Mouse (Mus musculus): Measurements from ENCODE around the gene Nt5c3. TPM values are rescaled to one million over a fixed set of nuclear protein-coding genes. Genes with fewer than 3 reads are reported as not detected.

The Nt5c3 gene
- polyA plus RNA-seq, 1 experiment from 2014 or later: 65.9 TPM

- H3K4me1 ChIP-seq: peaks cover 82% of the 10 kb centered on the region
- H3K36me3 ChIP-seq: 0 out of 2 replicates have a peak, but pooled peaks cover 2% of the 10 kb centered on the region
- H3K9me3 ChIP-seq: no peaks in the 10 kb centered on the region
- peak overlapping the region; percentile 62 for H3K9ac ChIP-seq
- no peaks in the 10 kb centered on the region for H3K27me3 ChIP-seq (replicated peaks)
- 32% methylated on average over 12 of the region's 12 CpGs for WGBS
- peak overlapping the region; percentile 29 for H3K4me3 ChIP-seq
- peak overlapping the region; percentile 84 for H3K27ac ChIP-seq (replicated peaks)
- H3K4me2 ChIP-seq: peak overlapping the region; percentile 72
- ATAC-seq (ENCODE audit: extremely low read depth, insufficient number of reproducible peaks, low FRiP score, low TSS enrichment): no peak
These were observed 6.0 kb downstream of the Nt5c3 start for GRCm38 (mm10) chr6:56917578-56918368.

- Histone ChIP-seq H3K27me3 (replicated peaks) (no peaks in the 10 kb centered on the region), H3K9ac (no peak overlapping the region), H3K4me1 (peaks cover 69% of the 10 kb centered on the region), H3K4me3 (peak overlapping the region; percentile 14; the same call in 1 of the 2 replicates), H3K9me3 (no peaks in the 10 kb centered on the region), H3K27ac (replicated peaks) (no peak overlapping the region), H3K36me3 (0 out of 2 replicates have a peak, but pooled peaks cover 2% of the 10 kb centered on the region), H3K4me2 (peak overlapping the region; percentile 72)
- ATAC-seq (ENCODE audit: extremely low read depth, insufficient number of reproducible peaks, low FRiP score, low TSS enrichment): no peak
- WGBS: 57% methylated on average over 2 of the region's 2 CpGs
These were observed 7.5 kb downstream of the Nt5c3 start for GRCm38 (mm10) chr6:56916279-56916678.

- H3K4me2 ChIP-seq: peak overlapping the region; percentile 31
- peaks cover 41% of the 10 kb centered on the region for H3K4me1 ChIP-seq
- H3K4me3 ChIP-seq: no peak overlapping the region
- no peaks in the 10 kb centered on the region for H3K27me3 ChIP-seq (replicated peaks)
- no peaks in the 10 kb centered on the region for H3K9me3 ChIP-seq
- whole genome bisulfite sequencing: 75% methylated on average over 2 of the region's 2 CpGs
- 0 out of 2 replicates have a peak, but pooled peaks cover 2% of the 10 kb centered on the region for H3K36me3 ChIP-seq
- ATAC-seq (ENCODE audit: extremely low read depth, insufficient number of reproducible peaks, low FRiP score, low TSS enrichment): no peak
- H3K27ac ChIP-seq (replicated peaks): no peak overlapping the region
- H3K9ac ChIP-seq: no peak overlapping the region
These were observed 10.5 kb downstream of the Nt5c3 start for GRCm38 (mm10) chr6:56913092-56913858.

- Histone ChIP-seq H3K9me3 (no peaks in the 10 kb centered on the region), H3K27me3 (replicated peaks) (no peaks in the 10 kb centered on the region), H3K27ac (replicated peaks) (no peak overlapping the region), H3K4me2 (peak overlapping the region; percentile 35; the same call in 1 of the 2 replicates), H3K4me1 (peaks cover 34% of the 10 kb centered on the region), H3K36me3 (0 out of 2 replicates have a peak, but pooled peaks cover 2% of the 10 kb centered on the region), H3K9ac (0 out of 2 replicates have a peak overlapping the region, but pooled peaks have one; percentile 19), H3K4me3 (no peak overlapping the region)
- 61% methylated on average over 2 of the region's 2 CpGs for WGBS
- ATAC-seq (ENCODE audit: extremely low read depth, insufficient number of reproducible peaks, low FRiP score, low TSS enrichment): no peak
These were observed 12.8 kb downstream of the Nt5c3 start for GRCm38 (mm10) chr6:56910910-56911309.

- no peak overlapping the region for H3K4me3 ChIP-seq
- H3K4me2 ChIP-seq: peak overlapping the region; percentile 10; the same call in 1 of the 2 replicates
- H3K36me3 ChIP-seq: no peaks in the 10 kb centered on the region
- no peaks in the 10 kb centered on the region for H3K9me3 ChIP-seq
- H3K27ac ChIP-seq (replicated peaks): no peak overlapping the region
- H3K9ac ChIP-seq: no peak overlapping the region
- WGBS: 2% methylated on average over 4 of the region's 4 CpGs
- H3K4me1 ChIP-seq: peaks cover 41% of the 10 kb centered on the region
- ATAC-seq (ENCODE audit: extremely low read depth, insufficient number of reproducible peaks, low FRiP score, low TSS enrichment): peak; percentile 48; the same call in 1 of the 2 replicates
- no peaks in the 10 kb centered on the region for H3K27me3 ChIP-seq (replicated peaks)
These were observed 14.8 kb downstream of the Nt5c3 start for GRCm38 (mm10) chr6:56908912-56909311.

- no peak for ATAC-seq (ENCODE audit: extremely low read depth, insufficient number of reproducible peaks, low FRiP score, low TSS enrichment)
- H3K4me3 ChIP-seq: no peak overlapping the region
- H3K36me3 ChIP-seq: no peaks in the 10 kb centered on the region
- no peak overlapping the region for H3K27ac ChIP-seq (replicated peaks)
- H3K9ac ChIP-seq: no peak overlapping the region
- no peaks in the 10 kb centered on the region for H3K27me3 ChIP-seq (replicated peaks)
- H3K4me1 ChIP-seq: peaks cover 40% of the 10 kb centered on the region
- no peak overlapping the region for H3K4me2 ChIP-seq
- H3K9me3 ChIP-seq: no peaks in the 10 kb centered on the region
- WGBS: 85% methylated on average over 2 of the region's 2 CpGs
These were observed 15.3 kb downstream of the Nt5c3 start for GRCm38 (mm10) chr6:56908397-56908796.

GRCm38 (mm10) chr6:56907973-56908372 is 15.8 kb downstream of the Nt5c3 start:
- Histone ChIP-seq H3K4me2 (no peak overlapping the region), H3K36me3 (no peaks in the 10 kb centered on the region), H3K27me3 (replicated peaks) (no peaks in the 10 kb centered on the region), H3K4me1 (peaks cover 40% of the 10 kb centered on the region), H3K27ac (replicated peaks) (no peak overlapping the region), H3K4me3 (no peak overlapping the region), H3K9me3 (no peaks in the 10 kb centered on the region), H3K9ac (no peak overlapping the region)
- no peak for ATAC-seq (ENCODE audit: extremely low read depth, insufficient number of reproducible peaks, low FRiP score, low TSS enrichment)
- 89% methylated on average over 3 of the region's 3 CpGs for WGBS

- WGBS: 74% methylated on average over 8 of the region's 8 CpGs
- no peak for ATAC-seq (ENCODE audit: extremely low read depth, insufficient number of reproducible peaks, low FRiP score, low TSS enrichment)
- no peak overlapping the region for H3K9ac ChIP-seq
- peaks cover 55% of the 10 kb centered on the region for H3K4me1 ChIP-seq
- no peak overlapping the region for H3K27ac ChIP-seq (replicated peaks)
- no peaks in the 10 kb centered on the region for H3K27me3 ChIP-seq (replicated peaks)
- no peak overlapping the region for H3K4me2 ChIP-seq
- no peaks in the 10 kb centered on the region for H3K9me3 ChIP-seq
- H3K36me3 ChIP-seq: no peaks in the 10 kb centered on the region
- no peak overlapping the region for H3K4me3 ChIP-seq
These were observed 17.4 kb downstream of the Nt5c3 start for GRCm38 (mm10) chr6:56906121-56906846.

GRCm38 (mm10) chr6:56905486-56905885 is 18.2 kb downstream of the Nt5c3 start:
- no peak for ATAC-seq (ENCODE audit: extremely low read depth, insufficient number of reproducible peaks, low FRiP score, low TSS enrichment)
- no peak overlapping the region for H3K4me3 ChIP-seq
- H3K27me3 ChIP-seq (replicated peaks): no peaks in the 10 kb centered on the region
- no peak overlapping the region for H3K9ac ChIP-seq
- no peaks in the 10 kb centered on the region for H3K9me3 ChIP-seq
- WGBS: 89% methylated on average over 5 of the region's 5 CpGs
- H3K4me1 ChIP-seq: peaks cover 61% of the 10 kb centered on the region
- no peak overlapping the region for H3K27ac ChIP-seq (replicated peaks)
- no peaks in the 10 kb centered on the region for H3K36me3 ChIP-seq
- H3K4me2 ChIP-seq: no peak overlapping the region

- peak overlapping the region; percentile 67 for H3K27ac ChIP-seq (replicated peaks)
- peaks cover 65% of the 10 kb centered on the region for H3K4me1 ChIP-seq
- no peaks in the 10 kb centered on the region for H3K36me3 ChIP-seq
- no peaks in the 10 kb centered on the region for H3K27me3 ChIP-seq (replicated peaks)
- H3K4me3 ChIP-seq: no peak overlapping the region
- WGBS: 84% methylated on average over 2 of the region's 2 CpGs
- peak overlapping the region; percentile 70; the same call in 1 of the 2 replicates for H3K4me2 ChIP-seq
- H3K9me3 ChIP-seq: no peaks in the 10 kb centered on the region
- no peak overlapping the region for H3K9ac ChIP-seq
- ATAC-seq (ENCODE audit: extremely low read depth, insufficient number of reproducible peaks, low FRiP score, low TSS enrichment): no peak
These were observed 18.8 kb downstream of the Nt5c3 start for GRCm38 (mm10) chr6:56904982-56905381.

GRCm38 (mm10) chr6:56904330-56904729 is 19.4 kb downstream of the Nt5c3 start:
- H3K9ac ChIP-seq: peak overlapping the region; percentile 29; the same call in 1 of the 2 replicates
- H3K36me3 ChIP-seq: no peaks in the 10 kb centered on the region
- H3K4me2 ChIP-seq: peak overlapping the region; percentile 70
- H3K4me1 ChIP-seq: peaks cover 71% of the 10 kb centered on the region
- H3K9me3 ChIP-seq: no peaks in the 10 kb centered on the region
- no peaks in the 10 kb centered on the region for H3K27me3 ChIP-seq (replicated peaks)
- H3K4me3 ChIP-seq: no peak overlapping the region
- ATAC-seq (ENCODE audit: extremely low read depth, insufficient number of reproducible peaks, low FRiP score, low TSS enrichment): no peak
- peak overlapping the region; percentile 67 for H3K27ac ChIP-seq (replicated peaks)
- 58% methylated on average over 1 of the region's 1 CpGs for WGBS

Measured in heart, embryonic 13.5 days (tissue).